Mouse (Mus musculus) cerebellum, adult 9-11 months (tissue): Measurements from ENCODE around the gene Kbtbd12.
A peak's percentile ranks its signal among the peaks of the same experiment; 100 is the strongest.

Experiments used
- DNase-seq: peaks from one replicate; pipeline ENCODE4 v3.0.0; 2022

The Kbtbd12 gene

DNA sequence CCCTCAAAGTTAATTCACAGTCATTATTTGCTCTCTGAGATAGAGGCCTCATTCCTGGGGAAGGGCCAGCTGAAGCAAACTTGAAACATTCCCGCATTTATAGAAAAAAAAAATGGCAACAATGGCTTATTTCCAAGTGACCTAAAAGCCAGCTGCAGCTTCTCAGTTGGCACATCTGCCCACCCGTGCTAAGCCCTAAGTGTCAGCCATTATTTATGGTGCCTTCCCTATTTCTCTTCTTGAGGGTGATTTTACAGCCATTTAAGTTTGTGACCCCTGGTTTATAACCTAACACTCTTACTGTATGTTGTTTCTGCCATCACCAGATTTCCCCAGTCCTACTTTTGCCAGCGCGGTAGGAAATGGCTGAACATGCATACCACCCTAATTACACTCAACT lies 11.3 kb downstream of the Kbtbd12 start:
- DNase-seq = peak; percentile 15

DNA sequence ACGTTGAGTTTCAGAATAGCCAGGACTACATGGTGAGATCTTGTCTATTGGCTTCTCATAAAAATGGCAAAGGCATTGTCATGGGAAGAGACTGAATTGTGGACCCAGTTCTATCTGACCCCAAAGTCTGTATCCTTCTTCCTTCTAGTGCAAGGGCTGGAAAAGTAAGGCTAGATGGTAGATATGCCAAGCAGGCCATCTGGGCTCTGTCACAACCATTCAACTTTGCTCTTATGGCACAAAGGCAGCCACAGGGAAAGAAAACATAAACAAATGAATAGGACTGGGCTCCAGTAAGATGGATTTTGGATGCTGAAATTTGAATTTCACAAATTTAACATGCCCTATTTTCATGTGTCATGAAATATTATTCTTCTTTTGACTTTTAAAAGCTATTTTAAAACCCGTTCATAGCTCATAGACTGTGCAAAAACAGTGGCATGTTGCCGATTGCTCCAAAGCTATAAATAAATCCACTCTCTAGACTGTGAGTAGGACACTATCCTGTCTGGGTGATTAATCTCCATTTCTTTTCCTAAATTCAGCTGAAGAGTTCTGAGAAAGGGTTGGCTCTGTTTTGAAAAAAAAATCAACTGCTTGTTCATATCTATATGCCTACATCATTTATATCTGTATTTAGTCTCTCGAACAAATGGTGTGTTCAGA lies 15.8 kb downstream of the Kbtbd12 start:
- peak; percentile 60 for DNase-seq

DNA sequence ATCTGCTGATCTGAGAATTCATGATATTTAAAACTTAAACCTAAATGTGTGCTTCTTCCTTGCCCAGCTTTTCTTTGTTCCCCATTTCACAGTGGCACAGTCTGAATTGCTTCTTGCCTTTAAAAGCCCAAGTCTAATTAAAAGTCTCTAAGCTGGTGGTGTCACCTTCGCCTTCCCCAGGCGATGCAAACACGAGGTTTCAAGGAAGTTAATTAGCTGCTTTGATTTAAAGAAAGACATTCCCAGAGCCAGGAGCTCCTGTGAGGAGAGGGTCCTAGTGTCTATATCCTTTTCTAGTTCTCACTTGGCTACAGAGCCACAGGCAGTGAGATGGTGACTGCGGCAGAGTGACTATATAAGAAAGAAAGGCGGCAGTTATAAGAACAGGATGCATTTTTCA lies 18.2 kb downstream of the Kbtbd12 start:
- no peak for DNase-seq

DNA sequence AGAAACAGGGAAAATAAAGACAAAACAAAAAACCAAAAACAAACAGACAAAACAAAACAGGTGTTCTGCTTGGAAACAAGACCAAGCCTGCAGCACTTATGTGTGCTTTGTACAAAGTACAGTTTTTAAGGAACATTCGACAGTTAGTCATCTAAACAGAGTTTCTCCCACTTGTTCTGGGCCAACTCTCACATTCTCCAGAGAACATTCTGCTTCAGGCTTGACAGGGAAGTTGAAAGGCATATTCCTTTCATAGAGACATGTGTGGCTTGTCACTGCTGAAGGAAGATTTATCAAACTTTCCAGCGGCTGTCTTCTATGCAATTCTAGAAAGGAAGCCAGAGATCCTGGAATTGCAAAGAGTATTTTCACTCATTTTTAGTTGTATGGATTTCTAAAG lies 22.4 kb downstream of the Kbtbd12 start:
- DNase-seq = no peak

DNA sequence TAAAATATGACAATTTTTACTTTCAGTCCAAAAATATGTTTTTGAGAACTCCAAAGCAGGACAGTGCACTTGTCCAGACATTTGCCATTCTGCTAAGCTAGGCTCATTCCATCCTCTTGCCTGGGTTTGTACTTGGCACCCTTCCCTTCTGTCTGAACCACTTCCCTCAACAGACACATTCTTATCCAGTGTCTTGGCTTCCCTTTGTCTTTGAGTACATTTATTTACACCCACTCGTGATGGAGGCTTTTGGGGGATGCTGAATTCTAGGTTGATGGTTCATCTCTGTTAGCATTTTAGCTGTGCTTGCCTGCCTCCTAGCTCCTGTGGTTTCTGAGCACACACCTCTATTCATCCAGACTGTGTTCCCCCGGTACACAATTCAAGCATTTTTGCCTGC lies 31.3 kb downstream of the Kbtbd12 start:
- DNase-seq = no peak

DNA sequence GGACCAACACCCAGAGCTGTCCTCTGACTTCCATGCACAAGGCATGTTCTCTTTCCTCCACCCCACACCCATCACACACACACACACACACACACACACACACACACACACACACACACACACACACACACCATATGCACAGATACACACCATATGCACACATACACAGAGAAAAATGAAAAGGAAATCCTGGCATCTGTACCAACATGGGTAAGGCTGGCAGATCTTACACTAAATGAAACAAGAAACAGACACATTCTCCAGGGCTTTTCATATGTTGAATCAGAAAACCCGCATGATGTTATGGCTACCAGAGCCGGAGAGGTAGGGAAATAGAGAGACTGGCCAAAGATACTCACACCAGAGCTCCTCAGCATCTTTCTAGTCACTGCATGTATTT lies 32.0 kb downstream of the Kbtbd12 start:
- DNase-seq = no peak

DNA sequence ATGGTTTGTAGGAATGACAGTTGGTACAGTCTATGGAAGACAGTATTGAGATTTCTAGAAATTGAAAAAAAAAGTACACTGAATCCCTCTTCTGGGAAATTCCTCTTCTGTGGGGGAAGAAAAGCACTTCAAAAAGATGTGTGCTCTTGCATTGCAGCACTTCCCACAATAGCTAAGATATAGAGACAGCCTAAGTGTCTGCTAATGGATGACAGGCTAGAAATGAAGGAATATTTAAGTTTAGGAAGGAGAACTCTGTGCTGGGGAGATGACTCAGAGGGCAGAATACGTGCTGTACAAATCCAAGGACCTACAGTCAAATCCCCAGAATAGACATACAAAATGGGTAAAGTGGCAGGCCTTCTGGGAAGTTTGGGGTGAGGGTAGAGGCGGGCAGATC lies 32.5 kb downstream of the Kbtbd12 start:
- DNase-seq = no peak

DNA sequence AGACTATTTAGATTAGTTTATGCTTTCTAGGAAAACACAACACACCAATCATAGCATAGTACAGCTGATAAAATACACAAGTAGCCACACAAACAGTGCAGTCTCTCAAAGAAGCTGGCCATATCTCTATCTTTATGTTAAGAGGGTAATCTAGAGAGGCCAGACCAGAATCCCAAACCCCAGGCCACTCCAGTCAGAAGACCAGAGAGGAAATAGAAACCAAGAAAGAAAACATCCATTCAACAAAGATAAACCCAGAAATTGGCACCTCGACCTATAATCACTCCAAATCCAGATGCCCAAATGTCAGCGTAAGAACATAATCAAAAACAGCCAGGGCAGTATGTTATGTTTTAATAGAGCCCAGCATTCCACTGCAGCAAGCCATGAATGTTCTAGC lies 41.6 kb downstream of the Kbtbd12 start:
- no peak for DNase-seq

DNA sequence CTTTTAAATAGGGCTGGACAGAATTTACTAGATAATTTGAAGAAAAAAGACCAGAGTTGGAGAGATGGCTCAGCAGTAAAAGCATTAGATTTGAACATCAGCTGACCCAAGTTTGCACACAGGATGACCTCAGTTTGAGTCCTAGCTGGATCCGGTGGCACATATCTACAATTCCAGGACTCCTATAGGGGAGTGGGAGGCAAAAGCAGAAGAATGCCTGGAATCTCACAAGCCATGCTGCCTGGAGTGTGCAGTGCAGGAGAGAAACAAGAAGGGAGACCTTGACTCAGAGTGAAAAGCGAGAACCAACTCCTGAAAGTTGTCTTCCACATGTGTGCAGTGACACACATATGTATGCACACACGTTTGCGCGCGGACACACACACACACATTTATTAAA lies 45.4 kb downstream of the Kbtbd12 start:
- no peak for DNase-seq

DNA sequence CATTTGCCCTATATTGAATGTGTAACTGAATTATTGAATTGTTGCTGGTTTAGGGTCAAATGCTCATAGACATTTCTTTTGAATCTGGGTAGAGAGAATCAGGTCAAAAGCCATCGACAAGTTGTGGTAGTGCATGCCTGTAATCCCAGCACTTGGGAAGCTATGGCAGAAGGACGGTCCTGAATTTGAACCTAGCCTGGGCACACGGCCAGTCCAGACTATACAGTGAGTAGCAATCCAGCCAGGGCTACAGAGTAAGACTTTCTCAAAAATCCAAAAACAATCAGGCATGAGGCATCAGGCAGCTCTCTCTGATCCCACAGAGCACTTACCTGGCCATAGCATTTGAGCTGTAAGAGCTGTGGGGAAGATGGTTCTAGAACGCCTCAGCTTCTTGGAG lies 47.5 kb downstream of the Kbtbd12 start:
- DNase-seq = no peak

DNA sequence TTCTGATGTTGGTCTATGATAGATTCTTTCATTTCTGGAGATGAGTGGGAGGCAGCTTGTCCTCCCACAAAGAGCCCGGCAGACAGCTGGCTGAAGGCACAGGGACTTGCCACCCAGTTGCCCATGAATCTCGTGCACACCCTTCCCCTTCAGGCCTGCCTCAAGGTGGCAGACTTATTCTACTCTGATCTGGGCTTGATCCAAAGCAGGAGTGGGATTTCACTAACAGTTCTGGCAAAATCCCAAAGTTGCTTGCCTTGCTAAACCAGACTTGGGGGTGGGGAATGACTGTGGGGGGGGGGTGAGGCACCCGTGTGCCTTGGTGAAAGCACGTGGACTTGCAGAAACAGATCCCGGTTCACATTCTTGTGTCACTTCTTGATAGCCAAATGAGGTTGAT lies 48.2 kb downstream of the Kbtbd12 start:
- peak; percentile 32 for DNase-seq

DNA sequence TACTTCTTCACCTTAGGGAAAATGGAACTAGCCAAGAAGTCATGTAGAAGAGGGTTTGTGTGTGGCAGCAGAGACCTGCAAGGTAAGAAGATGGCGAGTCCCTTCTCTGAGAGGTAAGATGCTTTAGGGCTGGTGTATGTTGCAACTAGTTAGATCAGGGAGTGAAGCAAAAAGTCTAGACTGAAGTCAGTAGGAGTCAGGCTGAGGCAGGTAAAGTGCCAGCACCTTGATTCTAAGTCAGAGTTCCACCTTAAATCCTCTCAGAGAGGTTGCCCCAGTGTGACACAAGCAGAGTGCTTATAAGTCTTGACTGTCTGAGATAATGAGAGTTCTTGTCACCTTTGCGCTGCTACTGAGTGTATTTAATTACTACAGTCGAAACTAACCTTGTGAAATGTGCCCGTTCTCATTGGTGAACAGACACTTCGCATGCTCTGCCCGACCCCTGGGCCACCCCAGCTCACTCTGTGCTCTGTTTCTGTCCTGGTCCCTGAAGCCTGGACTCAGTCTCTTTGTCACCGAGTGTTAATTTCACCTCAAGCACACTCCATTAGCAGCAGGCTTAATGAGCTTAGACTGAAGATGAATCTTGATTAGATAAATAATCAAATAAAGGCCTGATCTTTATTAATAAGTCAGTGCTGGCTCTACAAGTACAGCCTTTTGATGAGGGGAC lies 49.0 kb downstream of the Kbtbd12 start:
- DNase-seq = no peak

DNA sequence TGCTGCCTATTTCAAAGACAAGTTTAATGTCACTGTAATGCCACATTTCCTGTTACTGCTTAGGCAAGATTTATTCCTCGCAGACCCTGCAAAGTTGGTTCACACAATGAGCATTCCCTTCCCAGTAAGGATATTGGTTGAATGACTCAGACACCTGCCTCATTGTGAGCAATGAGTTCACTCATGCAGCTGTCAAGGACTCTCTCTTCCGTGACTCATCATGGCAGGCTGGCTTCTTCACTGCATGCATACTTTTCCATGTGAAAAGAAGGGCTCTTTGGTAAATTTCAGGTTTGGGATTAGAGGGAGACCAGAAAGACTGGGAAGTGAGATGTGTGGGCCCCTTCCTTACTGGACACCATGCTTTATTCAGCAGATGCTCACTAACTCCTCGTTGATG lies 50.7 kb downstream of the Kbtbd12 start:
- DNase-seq = no peak

DNA sequence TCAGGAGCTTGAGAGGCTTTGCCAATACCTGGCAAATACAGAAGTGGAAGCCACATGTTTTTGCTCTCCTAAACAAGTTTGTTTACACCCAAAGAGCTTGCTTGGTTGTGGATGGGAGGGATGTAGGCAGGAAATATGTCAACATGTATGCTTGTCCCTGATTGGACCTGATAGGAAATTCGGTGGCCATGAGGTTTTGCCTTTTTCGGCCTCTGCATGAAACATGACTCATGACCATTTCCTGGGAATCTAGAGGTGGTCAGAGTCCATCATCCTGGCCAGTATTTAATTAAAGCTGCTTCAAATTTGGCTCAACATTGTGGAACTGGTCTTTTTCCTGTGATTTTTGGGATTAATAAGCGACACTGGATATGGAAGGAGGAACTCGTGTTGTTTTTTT lies 53.8 kb downstream of the Kbtbd12 start:
- no peak for DNase-seq

DNA sequence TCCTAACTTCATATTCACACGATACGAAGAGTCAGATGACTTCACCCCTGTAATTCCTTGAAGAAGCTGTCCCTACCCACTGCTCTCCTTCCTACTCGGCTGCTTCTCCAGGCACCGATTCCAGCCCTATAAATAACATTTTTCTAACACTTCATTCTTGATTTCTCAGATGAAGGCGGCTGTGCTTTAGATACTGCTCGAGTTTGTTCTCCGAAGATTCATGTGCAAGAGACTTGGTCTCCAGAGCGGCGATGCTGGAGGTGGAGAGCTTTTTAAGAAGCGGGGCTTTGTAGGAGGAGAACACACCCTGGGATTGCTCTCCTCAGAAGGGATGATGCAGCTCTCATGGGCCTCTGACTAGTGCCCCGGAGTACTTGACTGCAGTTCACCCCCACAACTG lies 61.3 kb downstream of the Kbtbd12 start:
- no peak for DNase-seq

DNA sequence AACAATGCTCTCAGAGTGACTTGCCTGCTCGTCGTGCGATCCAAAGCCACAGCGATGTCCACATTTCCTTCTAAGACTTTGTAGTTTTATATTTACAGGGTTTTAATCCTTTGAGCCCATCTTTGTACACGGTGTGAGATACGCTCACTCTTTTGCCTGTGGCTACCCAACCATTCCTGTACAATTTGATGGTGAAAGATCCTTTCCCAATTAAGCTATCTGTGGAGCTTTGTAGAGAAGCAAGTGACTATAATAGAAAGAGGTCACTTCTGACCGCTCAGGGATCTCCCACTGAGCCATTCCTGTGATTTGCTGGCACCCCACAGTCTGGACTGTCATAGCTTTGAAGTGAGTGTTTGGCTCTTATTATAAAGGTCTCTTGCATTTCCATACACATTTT lies 71.1 kb downstream of the Kbtbd12 start:
- DNase-seq = no peak

DNA sequence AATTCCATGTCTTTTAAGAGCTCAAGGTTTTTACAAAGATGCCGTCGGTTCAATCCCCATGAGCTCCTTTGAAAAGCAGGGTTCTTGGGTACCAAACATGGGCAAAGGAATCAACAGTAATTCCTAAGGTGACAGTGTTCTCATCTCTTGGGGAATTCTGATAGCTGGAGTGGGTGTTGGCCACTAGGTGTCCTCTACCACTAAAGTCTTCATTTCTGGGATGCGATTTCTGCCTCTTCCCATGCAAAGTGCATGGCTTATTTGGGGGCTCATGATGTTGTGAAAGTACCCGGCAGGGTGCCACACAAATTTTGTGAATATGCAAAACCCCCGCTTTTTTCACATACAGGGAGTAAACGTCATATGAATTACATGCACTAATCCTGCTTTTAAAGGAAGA lies 72.7 kb downstream of the Kbtbd12 start:
- DNase-seq = peak; percentile 58

DNA sequence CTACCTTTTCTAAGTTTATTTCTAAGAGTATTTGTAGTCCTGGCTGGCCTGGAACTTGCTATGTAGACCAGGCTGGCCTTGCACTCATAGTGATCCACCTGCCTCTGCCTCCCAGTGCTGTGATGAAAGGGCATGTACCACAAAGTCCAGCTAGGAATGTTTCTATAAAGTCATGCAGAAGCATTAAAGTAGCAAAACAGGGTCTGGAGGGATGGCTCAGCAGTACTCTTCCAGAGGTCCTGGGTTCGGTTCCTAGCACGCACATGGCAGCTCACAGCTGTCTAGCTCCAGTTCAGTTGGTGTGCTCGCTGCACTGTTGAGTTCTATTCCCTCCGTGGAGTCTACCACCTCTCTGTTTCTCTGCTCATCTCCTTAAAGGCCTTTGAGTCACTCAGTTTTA lies 77.6 kb downstream of the Kbtbd12 start:
- no peak for DNase-seq

DNA sequence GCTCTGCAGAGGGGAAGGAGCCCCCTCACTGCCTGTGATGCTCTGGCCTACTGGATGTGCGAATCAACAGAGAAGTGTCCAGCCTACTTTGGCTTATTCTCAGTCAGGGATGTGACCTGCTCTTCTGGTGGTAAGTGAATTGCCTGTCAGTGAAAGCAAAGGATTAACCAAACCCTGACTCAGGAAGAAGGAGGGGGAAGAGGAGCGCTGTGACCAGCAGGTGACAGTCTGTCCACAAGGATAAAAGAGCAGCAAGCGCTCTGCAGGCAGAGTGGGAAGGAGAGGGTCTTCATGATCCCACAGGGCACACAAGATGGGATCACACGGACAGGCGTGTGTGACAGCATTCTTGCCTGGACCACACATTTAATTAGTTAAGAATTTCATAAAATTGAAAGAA lies 78.1 kb downstream of the Kbtbd12 start:
- peak; percentile 56 for DNase-seq

DNA sequence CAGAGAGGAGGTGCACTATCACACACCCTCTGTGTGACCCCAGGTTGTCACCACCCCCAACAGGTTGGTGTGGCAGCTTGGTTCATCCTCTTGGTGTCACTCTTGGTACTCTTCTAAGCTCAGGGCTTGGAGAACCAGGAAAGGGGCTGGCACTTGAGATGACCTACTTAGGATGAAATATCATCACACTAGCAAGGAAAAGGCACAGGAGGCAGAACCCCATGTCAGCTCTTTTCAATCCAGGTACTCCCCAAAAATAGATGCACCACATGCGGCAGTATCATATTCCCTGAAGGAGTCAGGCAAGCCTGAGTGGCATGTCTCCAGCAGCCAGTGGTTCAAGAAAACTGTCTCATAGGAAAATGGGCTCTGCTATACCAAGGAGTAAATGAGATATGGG lies 79.7 kb downstream of the Kbtbd12 start:
- DNase-seq = peak; percentile 90

DNA sequence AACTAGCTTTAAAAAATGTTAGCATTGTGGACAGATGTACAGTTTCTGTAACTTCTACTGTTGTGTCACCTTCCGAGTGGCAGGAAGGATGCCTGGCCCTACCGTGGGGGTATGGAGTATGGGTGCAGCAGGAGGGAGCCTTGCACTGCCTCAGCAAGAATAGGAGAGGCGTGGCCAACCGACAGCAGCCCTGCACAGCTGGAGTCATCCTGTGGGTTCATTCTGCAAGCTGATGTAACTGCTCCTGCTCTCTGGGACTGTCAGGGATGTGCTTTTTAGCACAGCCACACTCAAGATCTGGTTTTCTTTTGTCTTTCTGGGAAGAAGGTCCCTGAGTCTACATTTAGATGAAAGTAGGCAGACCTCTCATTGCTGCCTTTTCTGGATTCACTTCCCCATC lies 80.2 kb downstream of the Kbtbd12 start:
- DNase-seq = no peak

DNA sequence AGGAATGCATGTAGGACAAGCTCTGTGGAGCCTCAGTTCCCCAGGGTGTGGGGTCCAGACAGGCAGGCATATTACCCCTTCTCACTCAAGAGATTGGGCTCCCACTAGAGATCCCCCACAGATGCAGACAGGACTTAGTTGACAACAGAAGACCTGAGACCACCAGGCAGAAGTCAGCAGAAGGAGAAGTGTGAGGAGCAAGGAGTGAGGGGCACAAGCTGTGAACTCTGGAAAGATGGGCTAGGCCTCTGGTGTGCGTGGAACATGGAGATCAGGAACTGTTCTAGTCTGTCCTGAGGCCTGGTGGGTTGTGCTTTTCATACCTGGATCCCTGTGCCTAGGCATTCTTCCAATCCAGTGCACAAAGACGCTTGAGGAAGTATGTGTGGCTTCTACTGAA lies 87.8 kb downstream of the Kbtbd12 start:
- no peak for DNase-seq

DNA sequence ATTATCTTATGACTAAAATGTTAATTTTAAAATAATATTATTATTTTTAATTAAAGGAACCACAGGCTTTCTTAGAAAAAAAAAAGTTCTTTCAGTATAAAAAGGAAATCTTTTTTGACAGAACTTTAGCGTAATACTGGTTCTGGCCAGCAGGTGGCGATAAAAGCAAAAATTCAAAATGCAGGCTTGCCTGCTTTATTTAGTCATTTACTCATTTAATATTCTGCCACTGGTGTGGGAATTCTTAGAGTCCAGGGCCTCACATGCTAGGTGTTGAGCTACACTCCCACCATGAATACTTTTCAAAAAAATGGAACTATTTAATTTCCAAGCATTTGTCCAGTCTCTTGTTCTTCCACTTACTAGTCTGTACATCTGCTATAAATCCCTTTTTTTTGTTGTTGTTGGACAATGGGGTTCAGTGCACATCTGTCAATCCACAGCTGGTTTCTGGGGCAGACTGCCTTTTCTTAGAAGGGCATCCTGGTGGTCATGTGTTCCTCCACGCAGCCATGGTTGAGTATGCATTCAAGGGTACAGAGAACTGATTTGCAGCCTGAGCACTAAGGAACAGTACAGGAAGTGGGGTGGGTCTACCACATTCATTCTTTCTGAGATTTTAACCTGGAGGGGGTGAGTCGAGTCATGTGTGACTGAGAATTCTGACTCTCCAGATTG lies 88.5 kb downstream of the Kbtbd12 start:
- DNase-seq = no peak

DNA sequence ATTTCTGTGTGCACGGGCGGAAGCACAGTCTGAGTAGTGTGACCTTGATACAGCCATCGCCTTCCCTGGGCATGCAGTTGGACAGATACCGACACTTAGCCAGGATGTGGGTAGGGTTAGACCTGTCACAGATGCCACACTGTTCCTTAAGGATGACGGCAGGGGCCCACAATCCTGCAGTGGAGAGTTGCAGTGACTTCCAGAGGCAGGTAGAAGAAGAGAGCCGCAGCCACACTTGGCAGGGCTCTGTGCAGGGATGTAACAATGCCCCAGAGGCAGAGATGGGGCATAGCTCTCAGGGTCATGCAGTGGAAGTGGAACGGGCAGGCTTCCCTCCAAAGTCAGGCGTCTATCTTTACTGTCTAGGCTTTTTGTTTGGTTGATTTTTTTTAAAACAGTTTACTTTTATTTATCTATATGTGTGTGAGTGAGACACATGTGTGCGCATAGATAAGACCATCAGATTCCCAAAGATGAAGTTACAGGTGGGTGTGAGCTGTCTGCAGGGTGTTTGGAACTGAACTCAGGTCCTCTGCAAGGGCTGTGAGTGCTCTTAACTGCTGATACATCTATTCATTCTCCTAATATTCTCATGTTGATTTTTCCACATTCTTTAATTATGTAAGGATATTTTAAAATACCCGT lies 89.2 kb downstream of the Kbtbd12 start:
- DNase-seq = no peak
